ENCODE assay signal across 9 mouse cellular contexts in the genomic region with DNA sequence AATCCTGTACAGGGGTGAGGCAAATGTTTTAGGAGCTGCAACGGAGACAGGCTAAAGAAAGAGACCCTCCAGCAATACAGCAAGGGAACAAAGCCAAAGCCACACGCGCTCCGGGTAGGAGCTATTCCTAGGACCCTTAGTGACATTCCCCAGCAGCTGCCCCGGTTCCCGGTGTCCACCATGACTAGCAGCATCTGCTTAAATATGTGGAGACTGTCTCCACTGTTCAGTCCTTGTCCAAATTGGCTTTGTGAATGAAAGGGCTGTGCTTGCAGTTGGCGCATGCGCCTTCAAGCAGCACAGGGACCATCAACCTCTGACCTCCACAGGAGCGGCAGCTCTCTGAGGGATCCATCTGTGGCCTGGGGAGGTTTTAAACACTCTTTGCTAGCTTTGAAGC. TPM values are rescaled to one million over a fixed set of nuclear protein-coding genes. Genes with fewer than 3 reads are reported as not detected.
DNase-seq lines count a peak whose midpoint lies in the region; ATAC-seq and TF ChIP-seq lines count a peak whose summit lies in the region.
"Had no signal": no experiment of that assay in that cellular context is flagged by ENCODE, and none has a peak within 500 bp of the region (broad histone marks: within the 10 kb centered on the region; RNA-seq: fewer than 3 reads in every experiment).

No protein-coding gene starts in this region.

- 0 out of 2 replicates have a peak overlapping the region, but pooled peaks have one; percentile 21 for H3K4me2 ChIP-seq in heart, embryonic 15.5 days
- H3K4me2 ChIP-seq in forebrain, embryonic 12.5 days, result peak overlapping the region; percentile 19; the same call in 1 of the 2 replicates
- H3K4me2 ChIP-seq in midbrain, embryonic 16.5 days (ENCODE audit: low read length), result peak overlapping the region; percentile 22

- no peak for DNase-seq in heart, postnatal 14 days
- DNase-seq in kidney, postnatal 4 days, result peak; percentile 31 to 36
- DNase-seq in adrenal gland, adult 2 months, result no peak
- DNase-seq in cerebellum, adult 2 months, result no peak
- DNase-seq: thymus, adult 18-20 months had no signal

- no peak overlapping the region for H3K9ac ChIP-seq in heart, embryonic 15.5 days
- H3K9ac ChIP-seq in forebrain, embryonic 12.5 days, result no peak overlapping the region
- H3K9ac ChIP-seq in midbrain, embryonic 16.5 days (ENCODE audit: low read depth, low read length), result no peak overlapping the region

- peaks cover 32% of the 10 kb centered on the region for H3K4me1 ChIP-seq in heart, embryonic 15.5 days (replicated peaks)
- peaks cover 10% of the 10 kb centered on the region for H3K4me1 ChIP-seq in forebrain, embryonic 12.5 days
- H3K4me1 ChIP-seq in midbrain, embryonic 16.5 days (ENCODE audit: control insufficient read depth, insufficient read depth, low read length), result peaks cover 7% of the 10 kb centered on the region
- H3K4me1 ChIP-seq in cerebellum, adult 2 months (ENCODE audit: control insufficient read depth, insufficient read depth, low read length), result no peaks in the 10 kb centered on the region

- intact Hi-C loops in heart, postnatal 14 days (cut with DNase I), result loop anchor here (5.0 kb wide), 1 partner anchor 358 kb away; no protein-coding TSS in a partner anchor

- TF ChIP-seq CTCF in cerebellum, adult 2 months (IDR thresholded peaks at IDR 0.05; ENCODE audit: borderline replicate concordance, insufficient read depth, low read depth, low read length), result no peak

- H3K9me3 ChIP-seq in heart, embryonic 15.5 days (replicated peaks), result no peaks in the 10 kb centered on the region
- H3K9me3 ChIP-seq in forebrain, embryonic 12.5 days, result no peaks in the 10 kb centered on the region
- no peaks in the 10 kb centered on the region for H3K9me3 ChIP-seq in midbrain, embryonic 16.5 days (replicated peaks; ENCODE audit: control insufficient read depth, low read length, poor library complexity, severe bottlenecking)

- peak overlapping the region; percentile 55 for H3K27ac ChIP-seq in heart, embryonic 15.5 days
- H3K27ac ChIP-seq in forebrain, embryonic 12.5 days, result 0 out of 2 replicates have a peak overlapping the region, but pooled peaks have one; percentile 36
- H3K27ac ChIP-seq in midbrain, embryonic 16.5 days (ENCODE audit: low read length), result no peak overlapping the region
- H3K27ac ChIP-seq in cerebellum, adult 2 months (ENCODE audit: insufficient read depth, low read length), result no peak overlapping the region

- H3K27me3 ChIP-seq in heart, embryonic 15.5 days, result no peaks in the 10 kb centered on the region
- H3K27me3 ChIP-seq in forebrain, embryonic 12.5 days, result peaks cover 14% of the 10 kb centered on the region; the same call in 1 of the 2 replicates
- H3K27me3 ChIP-seq in midbrain, embryonic 16.5 days (ENCODE audit: control insufficient read depth, insufficient read depth, low read depth, low read length), result no peaks in the 10 kb centered on the region
- no peaks in the 10 kb centered on the region for H3K27me3 ChIP-seq in cerebellum, adult 2 months (ENCODE audit: control insufficient read depth, insufficient read depth, low read length)

- 41% methylated on average over 9 of the region's 9 CpGs for WGBS in heart, embryonic 15.5 days
- 41% methylated on average over 9 of the region's 9 CpGs for WGBS in forebrain, embryonic 12.5 days
- 34% methylated on average over 9 of the region's 9 CpGs for WGBS in midbrain, embryonic 16.5 days
- WGBS in cerebellum, adult 2 months, result 18% methylated on average over 9 of the region's 9 CpGs

- no peak for ATAC-seq in heart, embryonic 15.5 days (replicated peaks; ENCODE audit: insufficient number of reproducible peaks, insufficient read depth, low FRiP score, low read depth)
- ATAC-seq in forebrain, embryonic 12.5 days (ENCODE audit: low FRiP score), result no peak
- no peak for ATAC-seq in midbrain, embryonic 16.5 days
- ATAC-seq in frontal cortex, adult (ENCODE audit: low TSS enrichment), result no peak

- H3K4me3 ChIP-seq in heart, embryonic 15.5 days, result no peak overlapping the region
- no peak overlapping the region for H3K4me3 ChIP-seq in forebrain, embryonic 12.5 days (replicated peaks)
- no peak overlapping the region for H3K4me3 ChIP-seq in midbrain, embryonic 16.5 days (ENCODE audit: low read depth, low read length)
- H3K4me3 ChIP-seq in cerebellum, adult 2 months (replicated peaks; ENCODE audit: insufficient read depth, low read depth, low read length), result no peak overlapping the region

- no peak for TF ChIP-seq POLR2A in cerebellum, adult 2 months (IDR thresholded peaks at IDR 0.05; ENCODE audit: borderline replicate concordance, insufficient read depth, low read length)

- H3K36me3 ChIP-seq in heart, embryonic 15.5 days, result no peaks in the 10 kb centered on the region
- H3K36me3 ChIP-seq in forebrain, embryonic 12.5 days (replicated peaks), result no peaks in the 10 kb centered on the region
- H3K36me3 ChIP-seq in midbrain, embryonic 16.5 days (ENCODE audit: control insufficient read depth, insufficient read depth, low read length), result no peaks in the 10 kb centered on the region

RNA-seq across cellular contexts. Expression of gene Nid2, which starts 41.9 kb away (rescaled TPM):
- 84.4 and 116 TPM in 2 replicates for polyA plus RNA-seq in heart, embryonic 15.5 days (2015; fragmentation: Nextera tagmentation; extraction: Ambion mirVana)
- 10 to 100 TPM; 89.0 to 89.7 TPM for total RNA-seq in heart, postnatal 14 days (2021)
- 37.9 and 39.4 TPM in 2 replicates for polyA plus RNA-seq in forebrain, embryonic 12.5 days (2016; fragmentation: Nextera tagmentation; extraction: Ambion mirVana)
- polyA plus RNA-seq in midbrain, embryonic 16.5 days (2015; fragmentation: Nextera tagmentation; extraction: Ambion mirVana), result 28.2 and 31.6 TPM in 2 replicates
- 10 to 100 TPM; 10.8 to 14.9 TPM for total RNA-seq in adrenal gland, adult 2 months (2021)
- 13.4 and 16.6 TPM in 2 replicates for polyA plus RNA-seq in adrenal gland, adult 2 months (2012; rRNA removed)
- polyA plus RNA-seq in cerebellum, adult 2 months (2012; rRNA removed), result 1.5 and 2.2 TPM in 2 replicates

Comparison
In these comparisons a context has a peak if more than half of its experiments do, and no peak if none do; other contexts are left out.
1. H3K27ac ChIP-seq: peak in heart, embryonic 15.5 days (single experiment) and forebrain, embryonic 12.5 days (single experiment); none in midbrain, embryonic 16.5 days (single experiment) and cerebellum, adult 2 months (single experiment).
2. DNase-seq: peak in kidney, postnatal 4 days (2 of 2); none in heart, postnatal 14 days (0 of 2), adrenal gland, adult 2 months (single experiment) and cerebellum, adult 2 months (0 of 2).
3. Peak in every context shown above with its lines, with median percentiles within 50 percentile points of each other: H3K4me2 ChIP-seq.